Mouse (Mus musculus) myocyte (in vitro differentiated cells): Measurements from ENCODE around the gene 6430628N08Rik. TPM values are rescaled to one million over a fixed set of nuclear protein-coding genes. Genes with fewer than 3 reads are reported as not detected.

ENCODE experiments used
- H3K27me3 ChIP-seq: one replicate; pipeline ENCODE4 v1.6.1; 2011; ENCODE audit not compliant: control insufficient read depth, insufficient read depth, insufficient read length
- H3K36me3 ChIP-seq: one replicate; pipeline ENCODE4 v1.6.1; 2011; ENCODE audit not compliant: control insufficient read depth, insufficient read depth
- H3K4me2 ChIP-seq: one replicate; pipeline ENCODE4 v1.6.1; 2011; ENCODE audit warnings: low read depth, control low read depth
- H3K4me3 ChIP-seq: one replicate; pipeline ENCODE4 v1.5.1; 2011; ENCODE audit warnings: mild to moderate bottlenecking, control low read depth, moderate library complexity
- H3K79me2 ChIP-seq: one replicate; pipeline ENCODE4 v1.6.1; 2011; ENCODE audit not compliant: control insufficient read depth, insufficient read depth
- H3ac ChIP-seq: one replicate; pipeline ENCODE4 v1.6.1; 2011; ENCODE audit not compliant: control insufficient read depth, insufficient read length
- CEBPB ChIP-seq: IDR thresholded peaks from 2 replicates; pipeline ENCODE4 v1.6.1; 2011; ENCODE audit warnings: mild to moderate bottlenecking, moderate library complexity; ENCODE audit not compliant: poor library complexity, insufficient read depth, severe bottlenecking
- E2F4 ChIP-seq: IDR thresholded peaks from one replicate; pipeline ENCODE4 v1.6.1; 2011; ENCODE audit warnings: mild to moderate bottlenecking, control low read depth, moderate library complexity; ENCODE audit not compliant: insufficient read depth
- MAX ChIP-seq: IDR thresholded peaks from one replicate; pipeline ENCODE4 v1.6.1; 2011; ENCODE audit warnings: low read depth, mild to moderate bottlenecking, control low read depth
- MYOD1 ChIP-seq, 3 experiments: IDR thresholded peaks; one replicate each; pipeline ENCODE4 v1.6.1; 2011; ENCODE audit warnings: control low read depth in 2 of 3, low read depth in 2 of 3, mild to moderate bottlenecking in 2 of 3, moderate library complexity in 1 of 3; ENCODE audit not compliant: insufficient read length in 2 of 3, control insufficient read depth in 1 of 3
- MYOG ChIP-seq, 3 experiments: IDR thresholded peaks; one replicate each; pipeline ENCODE4 v1.6.1; 2011; ENCODE audit warnings: control low read depth in 2 of 3, low read depth in 2 of 3, mild to moderate bottlenecking in 2 of 3; ENCODE audit not compliant: insufficient read length in 2 of 3, control insufficient read depth in 1 of 3, insufficient read depth in 1 of 3
- POLR2A ChIP-seq: IDR thresholded peaks from one replicate; pipeline ENCODE4 v1.6.1; 2011; ENCODE audit warnings: low read depth, mild to moderate bottlenecking, control low read depth, moderate library complexity; ENCODE audit not compliant: insufficient read length
- POLR2AphosphoS2 ChIP-seq: IDR thresholded peaks from one replicate; pipeline ENCODE4 v1.6.1; 2011; ENCODE audit warnings: low read depth, control low read depth; ENCODE audit not compliant: insufficient read length
- REST ChIP-seq: IDR thresholded peaks from one replicate; pipeline ENCODE4 v1.6.1; 2011; ENCODE audit warnings: mild to moderate bottlenecking, control low read depth, moderate library complexity; ENCODE audit not compliant: insufficient read depth, insufficient read length
- SRF ChIP-seq: IDR thresholded peaks from one replicate; pipeline ENCODE4 v1.6.1; 2011; ENCODE audit warnings: low read depth; ENCODE audit not compliant: control insufficient read depth, insufficient read length
- TCF12 ChIP-seq: IDR thresholded peaks from one replicate; pipeline ENCODE4 v1.6.1; 2011; ENCODE audit warnings: mild to moderate bottlenecking, control low read depth; ENCODE audit not compliant: poor library complexity, insufficient read depth, severe bottlenecking
- TCF3 ChIP-seq: IDR thresholded peaks from one replicate; pipeline ENCODE4 v1.6.1; 2011; ENCODE audit warnings: low read depth, control low read depth; ENCODE audit not compliant: insufficient read length
- USF1 ChIP-seq: IDR thresholded peaks from one replicate; pipeline ENCODE4 v1.6.1; 2011; ENCODE audit warnings: low read depth, mild to moderate bottlenecking, control low read depth, moderate library complexity
- polyA plus RNA-seq: library from polyadenylated mRNA; unstranded; fragments of >200 nt; fragmentation: generic; extraction: Trizol; gene quantifications from one replicate; pipeline ENCODE4 v1.2.1, GENCODE M21; 2012; ENCODE audit warnings: missing spikeins

Gene 6430628N08Rik
- polyA plus RNA-seq, 1 experiment, result not detected

DNA sequence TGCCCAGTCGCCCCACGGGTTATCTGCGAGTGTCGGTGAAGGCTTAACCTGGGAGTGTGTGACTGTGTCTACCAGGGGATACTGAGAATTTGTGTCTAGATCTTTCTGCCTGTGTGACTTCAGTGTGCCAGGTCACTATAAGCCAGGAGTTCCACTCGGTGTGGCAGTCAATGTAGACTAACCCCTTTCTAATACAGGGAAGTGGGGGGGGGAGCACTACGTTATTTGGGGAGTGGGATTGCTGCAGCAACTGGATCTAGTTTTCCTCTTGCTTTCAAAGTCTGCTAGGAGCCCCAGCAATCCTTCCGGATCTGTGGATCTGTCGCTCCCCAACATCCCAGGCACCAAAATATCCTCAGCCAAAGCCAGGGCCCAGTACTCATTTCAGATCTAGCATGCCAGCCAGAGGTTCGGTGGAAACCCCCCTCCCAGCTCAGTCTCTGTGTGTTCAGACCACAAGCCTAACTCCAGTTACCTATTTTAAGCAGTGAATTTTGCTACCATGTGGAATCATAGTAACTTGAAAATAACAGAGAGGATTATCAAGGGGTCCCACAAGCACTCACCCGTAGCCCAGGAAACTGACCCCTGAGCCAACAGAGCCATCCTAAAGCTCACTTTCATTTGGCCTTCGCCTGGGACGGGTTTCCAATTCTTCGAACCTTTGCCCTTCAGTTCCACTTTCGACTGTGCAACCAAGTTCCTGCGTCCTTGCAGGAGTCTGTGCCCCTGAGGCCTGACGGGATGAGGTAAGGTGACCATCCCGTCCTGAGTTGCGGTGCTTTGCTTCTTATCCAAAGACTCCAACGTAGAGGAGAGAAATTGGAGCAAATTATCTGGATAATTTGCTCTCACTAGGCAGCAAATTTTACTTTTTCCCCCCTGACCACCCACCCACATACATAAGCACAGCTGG is 46.9 kb downstream of the 6430628N08Rik start:
- H3K79me2 ChIP-seq, result no peaks in the 10 kb centered on the region
- no peak overlapping the region for H3K4me3 ChIP-seq
- TF ChIP-seq MYOD1 (IDR thresholded peaks at IDR 0.05; ENCODE audit: control insufficient read depth in 1 of 3, insufficient read length in 2 of 3, low read depth in 2 of 3) (no peak), SRF (no peak), CEBPB (no peak), POLR2AphosphoS2 (no peak), TCF12 (no peak), E2F4 (no peak)
- H3K27me3 ChIP-seq, result peaks cover 96% of the 10 kb centered on the region
- H3K36me3 ChIP-seq, result no peaks in the 10 kb centered on the region
- no peak overlapping the region for H3K4me2 ChIP-seq
- no peak overlapping the region for H3ac ChIP-seq

DNA sequence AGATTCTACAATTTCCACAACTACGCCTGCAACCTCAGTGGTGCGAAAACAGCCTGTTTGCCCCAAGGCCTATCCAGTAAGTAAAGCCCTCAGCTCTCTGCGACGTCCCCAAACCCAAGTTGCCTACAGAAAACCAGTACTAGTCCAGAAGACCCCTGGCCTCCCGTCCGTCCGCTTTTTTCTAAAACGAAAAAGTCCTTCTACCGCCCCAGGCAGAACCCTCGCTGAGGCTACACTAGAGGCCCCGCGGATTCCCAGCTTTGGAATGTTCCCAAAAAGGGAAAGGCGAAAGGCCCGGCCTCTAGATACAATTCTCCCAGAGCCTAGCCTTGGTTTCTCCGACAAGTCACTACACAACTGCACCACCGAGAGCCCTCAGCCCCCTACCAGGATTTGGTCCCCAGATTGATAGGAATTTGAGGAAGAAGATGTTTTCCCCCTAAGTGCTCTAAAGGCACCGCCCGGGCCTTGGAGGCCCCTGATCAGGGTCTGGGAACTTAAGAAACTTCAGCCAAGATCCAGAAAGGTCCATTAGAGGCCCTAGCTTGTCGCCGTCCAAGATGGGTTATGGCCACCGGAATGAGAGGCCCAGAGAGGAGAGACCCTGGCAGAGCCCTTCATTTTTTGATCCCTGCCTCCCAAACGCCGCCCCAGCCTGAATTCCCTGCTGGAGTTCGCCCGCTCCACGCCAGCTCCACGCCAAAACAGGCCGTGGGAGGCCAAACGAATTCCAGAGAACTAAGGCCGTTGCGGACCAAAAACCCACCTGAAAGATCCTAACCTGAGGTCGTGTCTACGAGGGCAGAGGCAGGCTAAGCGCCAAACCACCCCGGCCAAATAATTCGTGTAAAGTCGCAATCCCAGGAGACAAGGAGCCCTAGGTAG is 48.1 kb downstream of the 6430628N08Rik start:
- no peak overlapping the region for H3K4me2 ChIP-seq
- no peaks in the 10 kb centered on the region for H3K79me2 ChIP-seq
- H3K4me3 ChIP-seq, result no peak overlapping the region
- peaks cover 95% of the 10 kb centered on the region for H3K27me3 ChIP-seq
- no peaks in the 10 kb centered on the region for H3K36me3 ChIP-seq
- H3ac ChIP-seq, result no peak overlapping the region
- TF ChIP-seq POLR2AphosphoS2, result no peak
- no peak for TF ChIP-seq SRF
- TF ChIP-seq MYOG (IDR thresholded peaks at IDR 0.05; ENCODE audit: control insufficient read depth in 1 of 3, insufficient read depth in 1 of 3, insufficient read length in 2 of 3, low read depth in 2 of 3), result no peak
- TF ChIP-seq USF1, result no peak
- TF ChIP-seq E2F4, result no peak
- TF ChIP-seq REST, result no peak
- TF ChIP-seq TCF12, result no peak
- TF ChIP-seq MAX, result no peak
- TF ChIP-seq MYOD1 (IDR thresholded peaks at IDR 0.05; ENCODE audit: control insufficient read depth in 1 of 3, insufficient read length in 2 of 3, low read depth in 2 of 3), result no peak
- TF ChIP-seq POLR2A, result no peak
- TF ChIP-seq CEBPB, result no peak
- TF ChIP-seq TCF3, result no peak

DNA sequence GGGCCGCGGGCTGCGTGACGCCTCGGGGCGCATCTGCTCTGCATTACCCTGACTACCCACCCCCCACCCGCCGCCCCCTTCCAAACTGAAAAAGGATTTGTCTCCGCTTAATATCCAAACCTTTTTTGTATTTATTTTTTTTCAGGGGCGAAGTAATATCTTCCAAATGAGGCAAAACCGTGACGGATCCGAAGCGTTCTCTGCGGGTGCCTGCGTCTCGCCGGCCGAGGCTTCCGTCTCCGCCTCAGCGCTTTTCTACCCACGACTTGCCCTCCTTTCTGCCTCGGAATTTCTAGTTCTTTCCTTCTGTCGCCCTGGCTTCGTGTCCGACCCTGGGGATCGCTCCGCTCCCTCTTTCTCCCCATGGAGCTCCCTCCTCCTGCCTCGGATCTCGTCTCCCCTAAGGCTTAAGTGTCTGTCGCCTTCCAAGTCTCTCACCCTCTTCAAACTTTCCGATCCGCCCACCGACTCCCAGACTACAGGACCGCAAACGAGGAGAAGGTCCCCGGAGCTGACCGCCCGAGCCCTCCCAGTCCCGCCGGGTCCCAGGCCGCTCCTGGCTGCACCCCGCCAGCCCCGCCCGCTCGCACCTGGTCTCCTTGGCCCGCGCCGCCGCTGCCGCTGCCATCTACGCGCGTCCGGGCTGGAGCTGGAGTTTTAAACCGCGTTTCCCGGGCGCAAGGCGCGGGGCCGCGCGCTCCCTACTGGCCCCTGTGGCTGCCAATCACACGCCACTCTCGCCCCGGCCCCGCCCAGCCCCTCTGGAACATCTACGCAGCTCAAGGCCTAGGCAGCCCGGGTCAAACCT is 49.0 kb downstream of the 6430628N08Rik start, which contains the start of gene Dmbx1:
Gene Dmbx1, minus strand, starts transcription at position 632 of the 808 bp plus-strand sequence.
- no peak within 1 kb of the TSS for H3ac ChIP-seq
- TF ChIP-seq E2F4 (no peak), CEBPB (no peak), USF1 (no peak), SRF (no peak), POLR2AphosphoS2 (no peak), TCF12 (no peak), MYOD1 (IDR thresholded peaks at IDR 0.05; ENCODE audit: control insufficient read depth in 1 of 3, insufficient read length in 2 of 3, low read depth in 2 of 3) (no peak), REST (no peak), MAX (no peak), TCF3 (no peak), MYOG (IDR thresholded peaks at IDR 0.05; ENCODE audit: control insufficient read depth in 1 of 3, insufficient read depth in 1 of 3, insufficient read length in 2 of 3, low read depth in 2 of 3) (no peak)
- peaks cover 93% of the 10 kb centered on the region for H3K27me3 ChIP-seq
- no peak within 1 kb of the TSS for H3K4me3 ChIP-seq
- no peaks in the 10 kb centered on the region for H3K36me3 ChIP-seq
- peak within 1 kb of the TSS; percentile 18 for H3K4me2 ChIP-seq
- no peaks in the 10 kb centered on the region for H3K79me2 ChIP-seq

DNA sequence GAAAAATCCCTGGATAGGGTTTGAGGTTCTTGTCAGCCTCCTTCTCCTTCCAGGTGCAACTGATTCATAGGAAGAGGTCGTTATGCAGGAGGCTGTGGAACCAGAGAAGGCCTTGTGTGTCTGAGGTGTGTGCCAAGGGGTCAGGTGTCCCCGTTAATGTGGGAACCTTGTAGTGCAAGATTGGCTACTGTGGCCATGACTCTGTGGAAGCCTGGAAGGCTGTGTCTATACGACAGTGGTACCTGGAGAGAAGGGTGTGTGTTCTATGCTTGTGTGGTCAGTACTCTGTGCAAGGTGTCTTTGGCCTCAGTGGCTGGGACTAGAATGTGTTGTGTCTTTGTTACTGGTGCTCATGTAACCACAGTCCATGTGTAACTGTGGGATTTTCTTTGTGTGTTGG is 50.2 kb downstream of the 6430628N08Rik start:
- H3K79me2 ChIP-seq, result no peaks in the 10 kb centered on the region
- no peak for TF ChIP-seq POLR2A
- no peak for TF ChIP-seq REST
- no peak for TF ChIP-seq USF1
- no peak for TF ChIP-seq MYOD1 (IDR thresholded peaks at IDR 0.05; ENCODE audit: control insufficient read depth in 1 of 3, insufficient read length in 2 of 3, low read depth in 2 of 3)
- TF ChIP-seq MYOG (IDR thresholded peaks at IDR 0.05; ENCODE audit: control insufficient read depth in 1 of 3, insufficient read depth in 1 of 3, insufficient read length in 2 of 3, low read depth in 2 of 3), result no peak
- no peak for TF ChIP-seq TCF3
- TF ChIP-seq POLR2AphosphoS2, result no peak
- TF ChIP-seq CEBPB, result no peak
- TF ChIP-seq TCF12, result no peak
- TF ChIP-seq MAX, result no peak
- no peak for TF ChIP-seq E2F4
- peaks cover 93% of the 10 kb centered on the region for H3K27me3 ChIP-seq
- no peak overlapping the region for H3K4me2 ChIP-seq
- H3K36me3 ChIP-seq, result no peaks in the 10 kb centered on the region
- H3ac ChIP-seq, result no peak overlapping the region
- no peak overlapping the region for H3K4me3 ChIP-seq
